Mouse (Mus musculus) monocyte, adult 2 months (primary cell): ENCODE results near the gene Zim1.

Source experiments
- DNase-seq, 2 experiments: peaks; one replicate each; pipeline ENCODE4 v3.0.0; 2022; ENCODE audit warnings: low spot score in 2 of 2, low read depth in 1 of 2

Zim1 gene

GRCm38 (mm10) chr7:6652151-6652550, 44.1 kb downstream of the Zim1 start:
- DNase-seq, result no peak

DNA sequence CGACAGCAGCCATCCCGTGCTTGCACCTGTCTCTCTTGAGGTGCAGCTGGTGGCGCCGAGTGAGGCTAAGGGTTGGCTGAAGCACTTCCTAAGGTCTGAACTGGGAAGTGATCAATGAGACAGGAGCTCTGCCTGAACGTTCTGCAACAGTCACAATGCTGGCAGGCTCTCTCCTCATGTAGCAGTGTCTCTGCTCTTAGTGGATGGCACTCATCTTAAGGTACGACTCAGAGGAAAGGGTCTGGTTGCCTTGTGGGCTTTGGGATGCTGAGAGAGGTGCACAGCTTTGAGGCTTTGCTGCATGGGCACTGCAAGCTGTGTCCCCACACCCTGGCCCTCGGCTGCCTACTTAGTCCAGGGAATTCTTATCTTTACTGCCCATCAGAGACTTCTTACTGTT, 45.0 kb downstream of the Zim1 start:
- no peak for DNase-seq

DNA sequence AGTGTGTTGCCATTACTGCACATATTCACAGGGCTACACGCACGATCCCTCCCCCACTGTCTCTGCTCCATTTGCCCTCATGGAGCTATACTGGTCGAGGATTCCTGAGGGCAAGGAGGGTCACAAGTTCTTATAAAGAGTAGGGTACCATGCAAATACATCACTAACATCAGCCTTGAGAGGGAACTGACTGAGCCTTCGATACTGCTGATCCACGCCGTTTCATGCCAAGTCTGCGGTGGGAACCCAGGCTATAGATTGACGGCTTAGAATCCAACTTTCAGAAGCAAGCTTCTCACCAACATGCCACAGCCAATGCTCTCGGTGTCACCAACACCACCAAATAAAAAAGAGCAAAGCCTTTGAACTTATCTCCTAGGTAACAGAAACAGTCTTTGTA, 45.7 kb downstream of the Zim1 start:
- DNase-seq, result no peak

DNA sequence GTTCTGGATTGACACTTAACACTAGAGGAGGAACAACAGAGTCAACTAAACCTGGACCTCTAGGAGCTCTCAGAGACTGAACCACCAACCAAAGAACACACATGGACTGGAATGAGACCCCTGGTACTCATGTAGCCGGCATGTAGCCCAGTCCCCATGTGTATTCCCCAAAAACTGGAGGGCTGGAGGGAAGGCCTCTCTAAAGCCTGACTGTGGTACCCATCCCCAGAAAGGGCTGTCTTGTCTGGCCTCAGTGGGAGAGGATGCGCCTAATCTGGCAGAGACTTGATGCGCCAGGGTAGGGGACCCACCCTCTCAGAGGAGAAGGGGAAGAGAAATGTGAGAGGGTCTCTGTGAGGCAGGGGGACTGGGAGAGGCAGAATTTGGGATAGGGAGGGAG, 50.4 kb downstream of the Zim1 start:
- no peak for DNase-seq

- DNase-seq, result no peak
Observed at GRCm38 (mm10) chr7:6638076-6638475, 58.2 kb downstream of the Zim1 start.

- no peak for DNase-seq
Observed at GRCm38 (mm10) chr7:6636741-6637140, 59.5 kb downstream of the Zim1 start.

GRCm38 (mm10) chr7:6635831-6636230, 60.4 kb downstream of the Zim1 start:
- no peak for DNase-seq
